Mouse (Mus musculus): ENCODE data around the gene Nt5c1b.

The Nt5c1b gene

GRCm38 (mm10) chr12:10369673-10370072, at the start of gene Nt5c1b:
Nt5c1b (plus strand) TSS chr12:10369973.
- DNase-seq (ENCODE audit: low spot score in 2 of 2) = no peak

GRCm38 (mm10) chr12:10327651-10328050, 42.1 kb upstream of the Nt5c1b start:
- DNase-seq (ENCODE audit: low spot score in 2 of 2) = no peak

GRCm38 (mm10) chr12:10329460-10329859, 40.3 kb upstream of the Nt5c1b start:
- no peak for DNase-seq (ENCODE audit: low spot score in 2 of 2)

GRCm38 (mm10) chr12:10340604-10341003, 29.2 kb upstream of the Nt5c1b start:
- no peak for DNase-seq (ENCODE audit: low spot score in 2 of 2)

- no peak for DNase-seq (ENCODE audit: low spot score in 2 of 2)
These were observed 19.1 kb upstream of the Nt5c1b start for GRCm38 (mm10) chr12:10350706-10351105.

- DNase-seq (ENCODE audit: low spot score in 2 of 2) = no peak
These were observed 12.0 kb upstream of the Nt5c1b start for GRCm38 (mm10) chr12:10357756-10358155.

GRCm38 (mm10) chr12:10390671-10391441, 21.1 kb downstream of the Nt5c1b start, which contains the start of gene Rdh14:
Rdh14 (plus strand) TSS chr12:10390772.
- peak; percentile 82 to 98 for DNase-seq (ENCODE audit: low spot score in 2 of 2)

- peak in 1 of 2 experiments; percentile 17 for DNase-seq (ENCODE audit: low spot score in 2 of 2)
These were observed 31.0 kb downstream of the Nt5c1b start for GRCm38 (mm10) chr12:10400788-10401187.

- no peak for DNase-seq (ENCODE audit: low spot score in 2 of 2)
These were observed 32.8 kb downstream of the Nt5c1b start for GRCm38 (mm10) chr12:10402421-10403115.

- DNase-seq (ENCODE audit: low spot score in 2 of 2) = no peak
These were observed 40.9 kb downstream of the Nt5c1b start for GRCm38 (mm10) chr12:10410511-10411179.

GRCm38 (mm10) chr12:10411453-10411852, 41.7 kb downstream of the Nt5c1b start:
- no peak for DNase-seq (ENCODE audit: low spot score in 2 of 2)

- no peak for DNase-seq (ENCODE audit: low spot score in 2 of 2)
These were observed 52.6 kb downstream of the Nt5c1b start for GRCm38 (mm10) chr12:10422347-10422746.

GRCm38 (mm10) chr12:10425982-10426863, 56.5 kb downstream of the Nt5c1b start:
- DNase-seq (ENCODE audit: low spot score in 2 of 2) = no peak

- no peak for DNase-seq (ENCODE audit: low spot score in 2 of 2)
These were observed 61.2 kb downstream of the Nt5c1b start for GRCm38 (mm10) chr12:10430999-10431398.

GRCm38 (mm10) chr12:10438054-10439001, 68.6 kb downstream of the Nt5c1b start:
- peak; percentile 13 to 82 for DNase-seq (ENCODE audit: low spot score in 2 of 2)
